Mouse (Mus musculus) kidney, postnatal 0 days (tissue): ENCODE results near the gene Szt2. TPM values are rescaled to one million over a fixed set of nuclear protein-coding genes. Genes with fewer than 3 reads are reported as not detected.

Experiments used
- ATAC-seq: fragments of 200-750 bp; cut with Nextera tagmentation; replicated peaks from 2 replicates; pipeline ENCODE4 v1.8.0; 2017; ENCODE audit warnings: low read depth, moderate number of reproducible peaks, moderate TSS enrichment, moderate library complexity; ENCODE audit not compliant: low FRiP score
- DNase-seq: peaks from one replicate; pipeline ENCODE4 v3.0.0-alpha.2; 2016; ENCODE audit warnings: low spot score
- H3K27ac ChIP-seq: fragments of 300-500 bp; sonication (generic); 2 replicates; pipeline ENCODE4 v1.5.1; 2014; ENCODE audit warnings: mild to moderate bottlenecking
- H3K27me3 ChIP-seq: fragments of 300-500 bp; sonication (generic); 2 replicates; pipeline ENCODE4 v1.6.1; 2014; ENCODE audit warnings: low read length, mixed read lengths; ENCODE audit not compliant: insufficient read depth
- H3K36me3 ChIP-seq: fragments of 300-500 bp; sonication (generic); 2 replicates; pipeline ENCODE4 v1.6.1; 2014; ENCODE audit warnings: low read length, mixed read lengths; ENCODE audit not compliant: insufficient read depth
- H3K4me1 ChIP-seq: fragments of 300-500 bp; sonication (generic); replicated peaks from 2 replicates; pipeline ENCODE4 v1.6.1; 2014; ENCODE audit warnings: antibody characterized with exemption, low read length, mixed read lengths; ENCODE audit not compliant: insufficient read depth
- H3K4me2 ChIP-seq: fragments of 300-500 bp; sonication (generic); 2 replicates; pipeline ENCODE4 v1.6.1; 2014; ENCODE audit warnings: mild to moderate bottlenecking, low read length, moderate library complexity, mixed read lengths
- H3K4me3 ChIP-seq: fragments of 300-500 bp; sonication (generic); replicated peaks from 2 replicates; pipeline ENCODE4 v1.5.1; 2014; ENCODE audit warnings: low read depth, low read length
- H3K9ac ChIP-seq: fragments of 300-500 bp; sonication (generic); 2 replicates; pipeline ENCODE4 v1.6.1; 2014; ENCODE audit warnings: low read depth, low read length
- H3K9me3 ChIP-seq: fragments of 300-500 bp; sonication (generic); replicated peaks from 2 replicates; pipeline ENCODE4 v1.6.1; 2016; ENCODE audit warnings: low read length, inconsistent platforms, mixed read lengths
- CTCF ChIP-seq: IDR thresholded peaks from 2 replicates; pipeline ENCODE4 v1.5.1; 2016; ENCODE audit warnings: antibody characterized with exemption, low read depth, mild to moderate bottlenecking, moderate library complexity
- WGBS: fragments of 180-500 bp; shearing (Covaris S2); extraction: QIAGEN DNeasy Blood & Tissue Kit; methylation state at CpG from one replicate; pipeline ENCODE4 v1.1.7; 2014; 5-methylcytosine and 5-hydroxymethylcytosine counted together
- polyA plus RNA-seq: library from polyadenylated mRNA; unstranded; fragments of >200 nt; fragmentation: Nextera tagmentation; extraction: Ambion mirVana; gene quantifications from 2 replicates; pipeline ENCODE4 v1.2.1, GENCODE M21; 2015

The Szt2 gene
- 3.3 and 3.6 TPM in 2 replicates for polyA plus RNA-seq

DNA sequence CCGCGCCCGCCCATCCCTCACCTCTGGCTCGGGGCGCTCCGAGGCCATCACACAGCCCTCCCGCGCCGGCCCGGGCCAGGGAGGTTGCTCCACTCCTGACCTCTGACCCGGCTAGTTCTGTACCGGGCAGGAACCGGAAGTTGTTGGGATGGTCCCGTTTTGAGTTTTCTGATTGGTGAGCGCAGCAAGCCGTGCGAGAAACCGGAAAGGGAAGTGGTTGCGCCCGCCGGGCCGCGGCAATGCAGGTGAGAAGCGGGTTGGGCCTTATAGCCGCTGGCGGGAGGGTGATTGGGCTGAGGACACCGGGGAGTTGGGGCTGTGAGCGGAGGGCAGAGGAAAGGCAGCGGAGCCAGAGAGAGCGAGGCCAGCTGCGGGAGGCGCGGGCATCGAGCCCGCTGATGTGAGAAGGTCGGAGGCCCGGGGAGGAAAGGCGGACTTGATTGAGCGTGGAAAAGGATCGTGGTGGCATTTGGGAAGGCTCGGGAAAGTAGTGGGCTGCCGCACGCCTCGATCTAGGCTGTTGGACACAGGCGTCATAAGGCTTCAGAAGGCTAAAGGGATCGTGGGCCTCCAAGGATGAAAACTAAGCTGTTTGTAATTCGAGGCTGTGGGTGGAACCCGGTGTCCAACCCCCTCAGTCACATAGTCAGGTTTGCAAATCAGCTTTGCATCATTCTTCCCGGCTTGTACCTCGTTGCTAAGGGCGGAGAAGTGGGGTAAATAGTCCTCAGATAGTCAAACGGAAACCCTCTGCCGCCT lies at the start of gene Szt2, which contains the start of gene Med8:
Gene Szt2 (minus strand): TSS at position 132 of the 759 bp plus-strand sequence.
Gene Med8 (plus strand): TSS at position 196 of the 759 bp plus-strand sequence.
- Histone ChIP-seq H3K9ac (peak within 1 kb of the TSS; percentile 92), H3K27ac (peak within 1 kb of the TSS; percentile 87), H3K36me3 (peaks cover 34% of the 10 kb centered on the region), H3K27me3 (no peaks in the 10 kb centered on the region), H3K4me1 (peaks cover 12% of the 10 kb centered on the region; the same call in 1 of the 2 replicates), H3K4me3 (peak within 1 kb of the TSS; percentile 92), H3K9me3 (no peaks in the 10 kb centered on the region), H3K4me2 (peak within 1 kb of the TSS; percentile 72)
- DNase-seq (peak; percentile 98), ATAC-seq (peak; percentile 96)
- TF ChIP-seq CTCF: no peak
- under 1% methylated on average over 53 of the region's 53 CpGs for WGBS

DNA sequence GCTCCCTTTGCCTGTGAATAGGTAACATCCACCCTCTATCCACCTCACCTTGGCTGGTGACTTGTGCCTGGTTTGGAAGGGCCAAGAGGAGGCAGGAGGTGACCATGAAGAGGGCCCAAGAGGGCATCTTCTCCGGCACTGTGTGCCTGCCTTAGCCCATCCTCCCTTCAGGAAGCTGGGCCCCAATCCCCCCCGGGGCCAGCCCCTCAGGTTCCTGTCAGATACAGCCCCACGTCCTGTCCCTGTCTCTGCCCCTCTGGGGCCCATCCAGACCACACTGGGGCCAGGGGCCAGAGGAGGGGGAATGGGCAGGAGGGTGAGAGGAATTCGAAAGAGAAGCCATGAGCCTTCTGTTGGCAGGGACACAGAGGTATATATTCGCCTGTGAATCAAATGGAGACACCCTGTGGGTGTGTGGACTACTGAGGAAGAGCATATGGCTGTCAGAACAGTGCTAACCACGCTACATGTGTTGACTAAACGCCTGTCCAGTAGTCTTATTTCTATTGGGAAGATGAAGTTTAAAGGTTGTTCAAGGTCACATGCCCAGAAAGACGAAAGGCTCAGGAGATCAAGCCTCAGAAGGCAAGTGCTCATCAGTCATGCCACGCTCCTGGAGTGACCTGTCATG lies 48.4 kb upstream of the Szt2 start, which contains the start of gene Mpl:
Gene Mpl (minus strand): TSS at position 169 of the 631 bp plus-strand sequence.
- WGBS: 62% methylated on average over 9 of the region's 9 CpGs
- Histone ChIP-seq H3K4me2 (no peak within 1 kb of the TSS), H3K9ac (no peak within 1 kb of the TSS), H3K4me3 (no peak within 1 kb of the TSS), H3K4me1 (no peaks in the 10 kb centered on the region), H3K36me3 (no peaks in the 10 kb centered on the region), H3K27ac (no peak within 1 kb of the TSS), H3K9me3 (no peaks in the 10 kb centered on the region), H3K27me3 (no peaks in the 10 kb centered on the region)
- ATAC-seq: no peak
- TF ChIP-seq CTCF: no peak
- no peak for DNase-seq

DNA sequence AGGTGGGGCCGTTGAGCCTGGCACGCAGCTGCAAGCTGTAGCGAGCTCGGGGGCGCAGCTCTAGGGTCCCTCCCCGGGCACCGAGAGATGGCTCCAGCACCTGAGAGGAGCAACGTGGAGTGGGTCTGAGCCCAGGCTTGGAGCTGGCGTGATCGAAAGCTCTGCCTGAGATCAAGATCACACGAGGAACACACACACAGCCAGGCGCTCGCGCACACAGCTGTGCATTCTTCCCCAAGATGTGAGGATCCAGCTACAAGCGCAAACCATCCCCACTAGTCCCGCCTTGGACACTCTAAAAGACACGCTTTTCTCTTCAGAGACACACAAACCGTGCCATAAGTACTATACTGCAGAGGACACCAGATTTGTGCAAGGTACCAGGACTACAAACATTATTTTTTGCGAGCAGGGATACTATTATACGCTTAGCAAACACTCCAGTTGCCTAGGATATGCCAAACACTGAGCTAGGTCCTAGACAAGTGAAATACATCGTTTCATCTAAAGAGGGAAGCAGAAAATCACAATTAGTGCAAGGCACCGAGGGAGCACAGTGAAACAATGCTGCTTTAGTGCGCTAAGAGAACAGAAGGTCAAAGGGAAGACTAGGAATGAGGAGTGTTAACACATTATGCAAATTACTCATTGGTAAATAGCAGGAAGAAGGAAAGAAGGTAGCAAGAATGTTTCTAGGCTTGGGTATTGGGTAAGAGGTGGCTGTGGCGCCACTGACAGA lies 37.5 kb upstream of the Szt2 start:
- no peak; the same call in 1 of the 2 replicates for TF ChIP-seq CTCF
- DNase-seq (no peak), ATAC-seq (no peak)

DNA sequence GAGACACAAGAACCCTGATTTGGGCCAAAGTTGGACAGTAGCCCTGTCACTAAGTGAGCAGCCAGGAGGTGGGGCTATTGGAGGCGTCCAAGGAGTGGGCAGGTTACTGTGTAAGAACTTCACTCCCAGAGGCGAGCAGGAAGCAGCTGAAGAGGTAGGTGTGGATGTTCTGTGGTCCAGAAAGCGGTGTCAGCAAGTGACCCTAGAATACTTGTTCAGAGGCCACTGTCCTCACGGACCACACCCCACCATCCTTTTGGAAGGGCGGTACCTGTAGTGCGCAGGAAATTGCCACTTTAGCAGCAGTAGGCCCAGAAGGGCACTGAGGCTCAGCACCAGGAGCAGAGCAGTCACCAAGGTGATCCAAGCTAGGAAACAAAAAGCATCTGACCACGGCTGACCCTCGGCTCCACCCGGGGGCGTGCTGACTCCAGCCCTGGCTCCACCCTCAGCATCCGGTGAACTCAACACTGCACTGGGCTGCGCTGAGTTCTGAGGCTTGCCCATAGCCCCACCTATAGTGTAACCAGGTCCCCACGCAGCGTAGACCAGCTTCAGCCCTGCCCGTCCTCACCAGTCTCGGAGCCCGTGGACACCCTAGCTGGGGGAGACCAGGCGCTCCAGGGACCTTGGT lies 36.8 kb upstream of the Szt2 start:
- Histone ChIP-seq H3K4me3 (peak overlapping the region; percentile 38), H3K4me2 (peak overlapping the region; percentile 73), H3K4me1 (no peaks in the 10 kb centered on the region), H3K9me3 (no peaks in the 10 kb centered on the region), H3K27ac (no peak overlapping the region), H3K27me3 (no peaks in the 10 kb centered on the region), H3K36me3 (no peaks in the 10 kb centered on the region), H3K9ac (peak overlapping the region; percentile 38; the same call in 1 of the 2 replicates)
- peak; percentile 55 for TF ChIP-seq CTCF
- WGBS: 16% methylated on average over 18 of the region's 18 CpGs
- peak; percentile 64 for DNase-seq
- ATAC-seq: peak; percentile 82

More for the DNA sequence above, 37.5 kb upstream of the Szt2 start:
- Histone ChIP-seq H3K9ac (peak overlapping the region; percentile 38; the same call in 1 of the 2 replicates), H3K4me3 (peak overlapping the region; percentile 38), H3K27me3 (no peaks in the 10 kb centered on the region), H3K9me3 (no peaks in the 10 kb centered on the region), H3K4me2 (peak overlapping the region; percentile 73), H3K27ac (no peak overlapping the region), H3K4me1 (no peaks in the 10 kb centered on the region), H3K36me3 (no peaks in the 10 kb centered on the region)
- WGBS: 27% methylated on average over 24 of the region's 24 CpGs

DNA sequence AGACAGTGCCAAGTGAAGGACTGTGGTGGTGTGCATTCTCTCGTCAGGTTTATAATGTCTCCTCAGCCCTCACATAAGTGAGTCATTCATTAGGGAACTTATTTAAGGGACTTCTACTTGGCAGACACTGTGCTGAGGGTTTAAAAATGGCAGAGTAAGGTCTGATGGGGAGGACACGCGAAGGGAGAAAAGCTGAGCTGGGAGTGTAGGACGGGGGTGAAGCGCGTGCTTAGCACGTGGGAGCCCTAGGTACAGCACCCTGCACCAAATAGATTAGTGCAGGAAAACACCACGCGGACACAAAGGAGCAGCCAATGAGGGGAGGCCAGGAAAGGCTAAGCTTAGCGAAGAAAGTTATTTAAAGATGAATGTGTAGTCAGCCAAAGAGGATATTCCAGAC lies 36.0 kb upstream of the Szt2 start:
- no peak overlapping the region for H3K4me3 ChIP-seq
- no peaks in the 10 kb centered on the region for H3K9me3 ChIP-seq
- ATAC-seq (no peak), DNase-seq (no peak)
- H3K36me3 ChIP-seq: no peaks in the 10 kb centered on the region
- WGBS: 83% methylated on average over 10 of the region's 10 CpGs
- H3K27me3 ChIP-seq: no peaks in the 10 kb centered on the region
- H3K4me2 ChIP-seq: no peak overlapping the region
- H3K4me1 ChIP-seq: no peaks in the 10 kb centered on the region
- no peak overlapping the region for H3K9ac ChIP-seq
- H3K27ac ChIP-seq: no peak overlapping the region
- TF ChIP-seq CTCF: no peak
